Mouse (Mus musculus) liver, postnatal 0 days (tissue): ENCODE results near the gene Mier1.

Experiments used
- CTCF ChIP-seq: sonication (generic); IDR thresholded peaks from 2 replicates; pipeline ENCODE4 v1.5.1; 2016; ENCODE audit warnings: antibody characterized with exemption, low read depth
- EP300 ChIP-seq: IDR thresholded peaks from 2 replicates; pipeline ENCODE4 v1.6.1; 2016; ENCODE audit warnings: antibody characterized with exemption, low read depth, mild to moderate bottlenecking

- TF ChIP-seq CTCF (no peak), EP300 (no peak)
These were observed 15.7 kb upstream of the Mier1 start for GRCm38 (mm10) chr4:103098532-103098931.
